Mouse (Mus musculus): Measurements from ENCODE around the gene Prpf38b.
"Not testable (repeated sequence)": the region's sequence is repeated elsewhere in the genome, so short reads cannot be mapped to it uniquely, and the experiment has no call there.

Gene Prpf38b

GRCm38 (mm10) chr3:108900147-108900546 lies 11.4 kb downstream of the Prpf38b start:
- no peak for DNase-seq

- no peak for DNase-seq
Measured at GRCm38 (mm10) chr3:108898640-108899039, 12.9 kb downstream of the Prpf38b start.

GRCm38 (mm10) chr3:108892914-108893313 lies 18.6 kb downstream of the Prpf38b start:
- no peak for DNase-seq

GRCm38 (mm10) chr3:108892080-108892479 lies 19.4 kb downstream of the Prpf38b start:
- no peak for DNase-seq

- no peak for DNase-seq
Measured at GRCm38 (mm10) chr3:108889908-108890307, 21.6 kb downstream of the Prpf38b start, which contains the start of gene Fndc7. Fndc7 (minus strand) TSS chr3:108890008.

- no peak for DNase-seq
Measured at GRCm38 (mm10) chr3:108887618-108887975, 23.9 kb downstream of the Prpf38b start.

GRCm38 (mm10) chr3:108886934-108887617 lies 24.5 kb downstream of the Prpf38b start:
- no peak for DNase-seq

GRCm38 (mm10) chr3:108885686-108886530 lies 25.6 kb downstream of the Prpf38b start:
- DNase-seq: no peak

GRCm38 (mm10) chr3:108884706-108885289 lies 26.7 kb downstream of the Prpf38b start:
- no peak for DNase-seq

GRCm38 (mm10) chr3:108883067-108883466 lies 28.5 kb downstream of the Prpf38b start:
- DNase-seq: no peak

GRCm38 (mm10) chr3:108881873-108882272 lies 29.7 kb downstream of the Prpf38b start:
- not testable (repeated sequence) for DNase-seq

- no peak for DNase-seq
Measured at GRCm38 (mm10) chr3:108880544-108881507, 30.7 kb downstream of the Prpf38b start.

- no peak for DNase-seq
Measured at GRCm38 (mm10) chr3:108879836-108880435, 31.6 kb downstream of the Prpf38b start.

GRCm38 (mm10) chr3:108879129-108879528 lies 32.4 kb downstream of the Prpf38b start:
- no peak for DNase-seq

GRCm38 (mm10) chr3:108870631-108871030 lies 40.9 kb downstream of the Prpf38b start:
- DNase-seq: no peak

- DNase-seq: no peak
Measured at GRCm38 (mm10) chr3:108867449-108867848, 44.1 kb downstream of the Prpf38b start.

GRCm38 (mm10) chr3:108865676-108866075 lies 45.9 kb downstream of the Prpf38b start:
- no peak for DNase-seq

GRCm38 (mm10) chr3:108865129-108865528 lies 46.4 kb downstream of the Prpf38b start:
- no peak for DNase-seq

- DNase-seq: no peak
Measured at GRCm38 (mm10) chr3:108863091-108863490, 48.4 kb downstream of the Prpf38b start.

GRCm38 (mm10) chr3:108862282-108862681 lies 49.2 kb downstream of the Prpf38b start:
- DNase-seq: not testable (repeated sequence)

- DNase-seq: no peak
Measured at GRCm38 (mm10) chr3:108860786-108861185, 50.7 kb downstream of the Prpf38b start.

- peak; percentile 43 for DNase-seq
Measured at GRCm38 (mm10) chr3:108858231-108858770, 53.2 kb downstream of the Prpf38b start.

All from kidney, adult 9 months (tissue).